Mouse (Mus musculus) retina, embryonic 14.5 days (tissue): ENCODE measurements around the gene Icosl.
"Not testable (repeated sequence)": the region's sequence is repeated elsewhere in the genome, so short reads cannot be mapped to it uniquely, and the experiment has no call there.

Experiments used
- DNase-seq: peaks from one replicate; pipeline ENCODE4 v3.0.0-alpha.2; 2015; ENCODE audit warnings: low spot score

Icosl gene

GRCm38 (mm10) chr10:78069101-78070011 lies at the start of gene Icosl:
TSS of gene Icosl (plus strand) at chr10:78069302.
- peak; percentile 77 for DNase-seq

GRCm38 (mm10) chr10:78019984-78020383 lies 49.1 kb upstream of the Icosl start:
- DNase-seq = not testable (repeated sequence)

GRCm38 (mm10) chr10:78025453-78025852 lies 43.6 kb upstream of the Icosl start:
- DNase-seq = not testable (repeated sequence)

GRCm38 (mm10) chr10:78028129-78028528 lies 41.0 kb upstream of the Icosl start:
- peak; percentile 90 for DNase-seq

- DNase-seq = no peak
Measured at GRCm38 (mm10) chr10:78029080-78029479, 40.0 kb upstream of the Icosl start.

- DNase-seq = no peak
Measured at GRCm38 (mm10) chr10:78031987-78032386, 37.1 kb upstream of the Icosl start.

- no peak for DNase-seq
Measured at GRCm38 (mm10) chr10:78037139-78037538, 32.0 kb upstream of the Icosl start.

GRCm38 (mm10) chr10:78041647-78042046 lies 27.5 kb upstream of the Icosl start, which contains the start of gene Dnmt3l:
TSS of gene Dnmt3l (plus strand) at chr10:78041947.
- no peak for DNase-seq

GRCm38 (mm10) chr10:78042096-78042495 lies 27.0 kb upstream of the Icosl start:
- no peak for DNase-seq

- no peak for DNase-seq
Measured at GRCm38 (mm10) chr10:78042697-78043405, 26.3 kb upstream of the Icosl start.

- DNase-seq = peak; percentile 80
Measured at GRCm38 (mm10) chr10:78043406-78043836, 25.7 kb upstream of the Icosl start, which contains the start of gene Aire. TSS of gene Aire (minus strand) at chr10:78043610.

GRCm38 (mm10) chr10:78044531-78044930 lies 24.6 kb upstream of the Icosl start:
- DNase-seq = no peak

- DNase-seq = no peak
Measured at GRCm38 (mm10) chr10:78046388-78046787, 22.7 kb upstream of the Icosl start.

GRCm38 (mm10) chr10:78048061-78048730 lies 20.9 kb upstream of the Icosl start:
- no peak for DNase-seq

GRCm38 (mm10) chr10:78049519-78050035 lies 19.5 kb upstream of the Icosl start:
- DNase-seq = no peak

- DNase-seq = no peak
Measured at GRCm38 (mm10) chr10:78054633-78055565, 14.2 kb upstream of the Icosl start.

- DNase-seq = no peak
Measured at GRCm38 (mm10) chr10:78057056-78057455, 12.0 kb upstream of the Icosl start.

- no peak for DNase-seq
Measured at GRCm38 (mm10) chr10:78063122-78063521, 6.0 kb upstream of the Icosl start.

GRCm38 (mm10) chr10:78067226-78067625 lies 1.9 kb upstream of the Icosl start:
- DNase-seq = peak; percentile 37

GRCm38 (mm10) chr10:78068541-78068940 lies 561 bp upstream of the Icosl start:
- peak; percentile 18 for DNase-seq

GRCm38 (mm10) chr10:78074151-78074550 lies 5.0 kb downstream of the Icosl start:
- DNase-seq = no peak
